Mouse (Mus musculus) MEL (cell line): ENCODE measurements at regions not wholly inside any gene's neighbourhood (a gene's known extent, or its start where the extent isn't known, plus 50 kb on each side); places are given as distances from the start of the nearest gene placed in this dataset.
"Not testable (repeated sequence)": the region's sequence is repeated elsewhere in the genome, so short reads cannot be mapped to it uniquely, and the experiment has no call there.

Experiments
- CHD1 ChIP-seq: IDR thresholded peaks from 2 replicates; pipeline ENCODE4 v1.6.1; 2012; ENCODE audit warnings: low read depth, mild to moderate bottlenecking, inconsistent platforms, low read length, improper control_type of control experiment
- CTCF ChIP-seq, 3 experiments: IDR thresholded peaks in 2 of 3; conservative IDR thresholded peaks in 1 of 3; 2 replicates each; pipeline ENCODE4 v1.5.1; 2011 to 2012; ENCODE audit warnings: low read length in 3 of 3, low read depth in 2 of 3, mild to moderate bottlenecking in 2 of 3, improper control_type of control experiment in 1 of 3, inconsistent platforms in 1 of 3, mixed read lengths in 1 of 3, moderate library complexity in 1 of 3; ENCODE audit not compliant: control insufficient read depth in 1 of 3, insufficient read depth in 1 of 3, poor library complexity in 1 of 3, severe bottlenecking in 1 of 3
- EP300 ChIP-seq, 2 experiments: IDR thresholded peaks; 2 replicates each; pipeline ENCODE4 v1.6.1; 2011; ENCODE audit warnings: improper control_type of control experiment in 2 of 2, low read length in 2 of 2, low read depth in 1 of 2, mild to moderate bottlenecking in 1 of 2
- GABPA ChIP-seq: IDR thresholded peaks from 2 replicates; pipeline ENCODE4 v1.6.1; 2012; ENCODE audit warnings: low read depth, mild to moderate bottlenecking, inconsistent platforms, low read length, improper control_type of control experiment, moderate library complexity
- HCFC1 ChIP-seq: IDR thresholded peaks from 2 replicates; pipeline ENCODE4 v1.6.1; 2012; ENCODE audit warnings: low read depth, mild to moderate bottlenecking, inconsistent platforms, low read length, improper control_type of control experiment, moderate library complexity
- MAX ChIP-seq: IDR thresholded peaks from 2 replicates; pipeline ENCODE4 v1.6.1; 2011; ENCODE audit warnings: low read length, improper control_type of control experiment
- MAZ ChIP-seq: IDR thresholded peaks from 2 replicates; pipeline ENCODE4 v1.6.1; 2012; ENCODE audit warnings: low read depth, mild to moderate bottlenecking, inconsistent platforms, low read length, improper control_type of control experiment
- NELFE ChIP-seq: IDR thresholded peaks from 2 replicates; pipeline ENCODE4 v1.6.1; 2011; ENCODE audit warnings: low read depth, low read length, improper control_type of control experiment
- POLR2A ChIP-seq, 2 experiments: IDR thresholded peaks; 2 replicates each; pipeline ENCODE4 v1.6.1; 2011 to 2012; ENCODE audit warnings: low read length in 2 of 2, mild to moderate bottlenecking in 2 of 2, control low read depth in 1 of 2, improper control_type of control experiment in 1 of 2, low read depth in 1 of 2, moderate library complexity in 1 of 2; ENCODE audit not compliant: control insufficient read depth in 1 of 2, insufficient read depth in 1 of 2, poor library complexity in 1 of 2
- POLR2AphosphoS2 ChIP-seq: IDR thresholded peaks from 2 replicates; pipeline ENCODE4 v1.6.1; 2011; ENCODE audit warnings: low read length, improper control_type of control experiment
- RCOR1 ChIP-seq: IDR thresholded peaks from 2 replicates; pipeline ENCODE4 v1.6.1; 2012; ENCODE audit warnings: low read depth, mild to moderate bottlenecking, inconsistent platforms, low read length, improper control_type of control experiment
- TAL1 ChIP-seq: IDR thresholded peaks from 2 replicates; pipeline ENCODE4 v1.6.1; 2012; ENCODE audit warnings: mild to moderate bottlenecking, inconsistent platforms, low read length, moderate library complexity, mixed read lengths
- USF1 ChIP-seq: IDR thresholded peaks from 2 replicates; pipeline ENCODE4 v1.6.1; 2014; ENCODE audit warnings: low read depth, mild to moderate bottlenecking, inconsistent platforms, low read length, improper control_type of control experiment, moderate library complexity
- USF2 ChIP-seq, 2 experiments: IDR thresholded peaks; 2 replicates each; pipeline ENCODE4 v1.6.1; 2011 to 2012; ENCODE audit warnings: improper control_type of control experiment in 2 of 2, low read length in 2 of 2, borderline replicate concordance in 1 of 2, inconsistent platforms in 1 of 2, low read depth in 1 of 2, mild to moderate bottlenecking in 1 of 2; ENCODE audit not compliant: insufficient read depth in 1 of 2

DNA sequence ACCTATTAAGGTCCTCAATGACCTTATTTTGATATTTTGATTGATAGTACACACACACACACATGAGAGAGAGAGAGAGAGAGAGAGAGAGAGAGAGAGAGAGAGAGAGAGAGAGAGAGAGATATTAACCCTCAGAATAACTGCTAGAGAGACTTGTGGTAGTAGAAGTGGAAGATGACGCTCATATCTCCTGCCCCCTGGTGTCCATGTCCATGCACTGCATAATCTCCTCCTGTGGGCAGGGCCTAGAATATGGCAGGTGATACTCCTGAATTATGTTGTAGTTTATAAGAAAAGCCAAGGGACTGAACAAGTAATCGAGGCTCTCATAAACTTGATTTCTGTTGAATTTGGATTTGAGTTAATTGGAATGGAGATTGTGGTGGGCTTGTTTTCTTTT, 712.3 kb downstream of the Dad1 start:
- not testable (repeated sequence) for TF ChIP-seq HCFC1; CHD1; USF2 (IDR thresholded peaks at IDR 0.05; ENCODE audit: borderline replicate concordance in 1 of 2, insufficient read depth in 1 of 2, low read depth in 1 of 2, low read length in 2 of 2); NELFE; EP300 (IDR thresholded peaks at IDR 0.05; ENCODE audit: low read depth in 1 of 2, low read length in 2 of 2); POLR2AphosphoS2; GABPA; POLR2A (IDR thresholded peaks at IDR 0.05; ENCODE audit: control insufficient read depth in 1 of 2, insufficient read depth in 1 of 2, low read depth in 1 of 2, low read length in 2 of 2, poor library complexity in 1 of 2); USF1; RCOR1; MAZ; MAX; TAL1
- TF ChIP-seq CTCF (IDR thresholded peaks at IDR 0.05 in 2 of 3, conservative IDR thresholded peaks at IDR 0.05 in 1 of 3; ENCODE audit: control insufficient read depth in 1 of 3, insufficient read depth in 1 of 3, low read depth in 2 of 3, low read length in 3 of 3, poor library complexity in 1 of 3, severe bottlenecking in 1 of 3), result peak; percentile 35 to 62 (median 52); a peak in 5 of 6 replicates
